Mouse (Mus musculus) kidney, embryonic 16.5 days (tissue): ENCODE data around the gene Ralgps1. TPM values are rescaled to one million over a fixed set of nuclear protein-coding genes. Genes with fewer than 3 reads are reported as not detected.

ENCODE experiments used
- ATAC-seq: fragments of 200-750 bp; cut with Nextera tagmentation; 2 replicates; pipeline ENCODE4 v1.8.0; 2017; ENCODE audit warnings: moderate TSS enrichment; ENCODE audit not compliant: low FRiP score, low TSS enrichment
- H3K27ac ChIP-seq: fragments of 300-500 bp; sonication (generic); 2 replicates; pipeline ENCODE4 v1.5.1; 2014; ENCODE audit warnings: low read length
- H3K27me3 ChIP-seq: fragments of 300-500 bp; sonication (generic); 2 replicates; pipeline ENCODE4 v1.6.1; 2014; ENCODE audit warnings: low read length, control low read depth, mixed read lengths; ENCODE audit not compliant: insufficient read depth
- H3K36me3 ChIP-seq: fragments of 300-500 bp; sonication (generic); 2 replicates; pipeline ENCODE4 v1.6.1; 2014; ENCODE audit warnings: low read length, control low read depth, mixed read lengths; ENCODE audit not compliant: insufficient read depth
- H3K4me1 ChIP-seq: fragments of 300-500 bp; sonication (generic); 2 replicates; pipeline ENCODE4 v1.6.1; 2014; ENCODE audit warnings: low read length, control low read depth, mixed read lengths; ENCODE audit not compliant: insufficient read depth
- H3K4me2 ChIP-seq: fragments of 300-500 bp; sonication (generic); replicated peaks from 2 replicates; pipeline ENCODE4 v1.6.1; 2014; ENCODE audit warnings: low read depth, low read length
- H3K4me3 ChIP-seq: fragments of 300-500 bp; sonication (generic); 2 replicates; pipeline ENCODE4 v1.5.1; 2014; ENCODE audit warnings: mild to moderate bottlenecking, low read length
- H3K9ac ChIP-seq: fragments of 300-500 bp; sonication (generic); replicated peaks from 2 replicates; pipeline ENCODE4 v1.6.1; 2014; ENCODE audit warnings: low read length
- H3K9me3 ChIP-seq: fragments of 300-500 bp; sonication (generic); 2 replicates; pipeline ENCODE4 v1.6.1; 2016; ENCODE audit warnings: low read length, control low read depth
- WGBS: fragments of 180-500 bp; shearing (Covaris S2); extraction: QIAGEN DNeasy Blood & Tissue Kit; methylation state at CpG from one replicate; pipeline ENCODE4 v1.1.7; 2014; 5-methylcytosine and 5-hydroxymethylcytosine counted together
- polyA plus RNA-seq: library from polyadenylated mRNA; unstranded; fragments of >200 nt; fragmentation: Nextera tagmentation; extraction: Ambion mirVana; gene quantifications from 2 replicates; pipeline ENCODE4 v1.2.1, GENCODE M21; 2015

Gene Ralgps1
- polyA plus RNA-seq, 1 experiment from 2014 or later: 5.2 TPM

DNA sequence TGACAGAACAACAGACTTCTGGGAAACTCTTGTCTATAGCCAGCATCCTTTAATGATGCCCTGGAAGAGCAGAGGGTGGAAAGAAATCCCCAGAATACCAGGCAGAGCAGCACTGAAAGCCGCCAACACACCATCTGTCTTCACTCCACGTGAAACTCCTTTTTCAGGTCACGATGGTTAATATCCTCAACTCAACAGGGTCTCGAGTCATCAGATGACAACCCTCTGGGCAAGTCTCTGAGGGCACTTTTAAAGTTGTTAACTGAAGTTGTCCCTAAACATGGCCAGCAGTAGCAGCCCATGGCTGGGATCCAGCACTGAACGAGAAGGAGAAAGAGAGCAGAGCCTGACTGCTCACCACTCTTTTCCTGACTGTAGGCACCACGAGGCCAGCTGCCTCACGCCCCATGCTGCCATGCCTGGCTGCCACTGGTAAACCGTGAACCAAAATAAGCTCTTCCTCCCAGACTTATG is 52.8 kb downstream of the Ralgps1 start:
- Histone ChIP-seq H3K4me3 (no peak overlapping the region), H3K27me3 (no peaks in the 10 kb centered on the region), H3K9ac (no peak overlapping the region), H3K9me3 (no peaks in the 10 kb centered on the region), H3K36me3 (no peaks in the 10 kb centered on the region), H3K4me1 (peaks cover 9% of the 10 kb centered on the region; the same call in 1 of the 2 replicates), H3K27ac (no peak overlapping the region), H3K4me2 (no peak overlapping the region)
- no peak for ATAC-seq
- WGBS: 59% methylated on average over 8 of the region's 8 CpGs

DNA sequence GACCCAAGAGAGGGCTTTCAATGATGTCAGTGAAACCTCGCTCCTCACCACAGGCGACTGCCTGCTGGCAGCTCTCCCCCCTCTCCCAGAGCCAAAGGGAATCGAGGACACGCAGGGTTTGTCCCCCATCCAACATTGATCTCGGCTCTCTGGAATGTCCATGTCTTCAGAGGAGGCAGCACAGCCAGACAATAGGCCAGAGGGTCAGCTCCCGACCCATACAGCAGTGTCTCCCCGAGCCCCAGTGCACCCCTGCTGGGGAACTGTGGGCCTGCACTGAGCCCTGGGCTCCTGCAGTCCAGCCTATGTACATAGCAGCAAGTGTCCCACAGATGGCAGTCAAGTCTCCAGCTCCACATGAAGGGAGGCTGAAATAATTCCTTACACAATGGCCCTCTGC is 54.8 kb downstream of the Ralgps1 start:
- H3K4me3 ChIP-seq: no peak overlapping the region
- H3K4me1 ChIP-seq: peaks cover 9% of the 10 kb centered on the region; the same call in 1 of the 2 replicates
- H3K4me2 ChIP-seq: no peak overlapping the region
- H3K27ac ChIP-seq: no peak overlapping the region
- H3K27me3 ChIP-seq: no peaks in the 10 kb centered on the region
- H3K9ac ChIP-seq: no peak overlapping the region
- H3K9me3 ChIP-seq: no peaks in the 10 kb centered on the region
- peak; percentile 94 for ATAC-seq
- WGBS: 31% methylated on average over 7 of the region's 7 CpGs
- H3K36me3 ChIP-seq: no peaks in the 10 kb centered on the region

DNA sequence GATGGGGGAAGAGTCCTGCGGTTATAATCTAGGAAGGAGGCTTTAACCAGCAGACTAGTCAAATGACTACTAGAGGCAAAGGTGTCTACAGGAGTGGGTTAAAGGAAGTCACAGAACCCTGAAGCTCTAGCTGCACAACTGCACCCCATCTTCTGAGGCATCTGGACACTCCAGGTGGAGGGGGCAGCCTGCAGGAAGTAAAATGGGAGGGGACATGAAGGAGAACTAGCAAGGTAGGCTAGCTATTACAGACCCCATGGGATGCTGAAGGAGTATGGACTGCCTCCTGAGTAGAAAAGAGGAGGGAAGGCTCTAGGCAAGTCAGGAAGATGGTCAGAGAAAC is 55.3 kb downstream of the Ralgps1 start:
- Histone ChIP-seq H3K4me1 (peaks cover 9% of the 10 kb centered on the region; the same call in 1 of the 2 replicates), H3K27me3 (no peaks in the 10 kb centered on the region), H3K9me3 (no peaks in the 10 kb centered on the region), H3K27ac (no peak overlapping the region), H3K9ac (no peak overlapping the region), H3K36me3 (no peaks in the 10 kb centered on the region), H3K4me3 (no peak overlapping the region), H3K4me2 (no peak overlapping the region)
- ATAC-seq: no peak
- 100% methylated on average over 1 of the region's 1 CpGs for WGBS

DNA sequence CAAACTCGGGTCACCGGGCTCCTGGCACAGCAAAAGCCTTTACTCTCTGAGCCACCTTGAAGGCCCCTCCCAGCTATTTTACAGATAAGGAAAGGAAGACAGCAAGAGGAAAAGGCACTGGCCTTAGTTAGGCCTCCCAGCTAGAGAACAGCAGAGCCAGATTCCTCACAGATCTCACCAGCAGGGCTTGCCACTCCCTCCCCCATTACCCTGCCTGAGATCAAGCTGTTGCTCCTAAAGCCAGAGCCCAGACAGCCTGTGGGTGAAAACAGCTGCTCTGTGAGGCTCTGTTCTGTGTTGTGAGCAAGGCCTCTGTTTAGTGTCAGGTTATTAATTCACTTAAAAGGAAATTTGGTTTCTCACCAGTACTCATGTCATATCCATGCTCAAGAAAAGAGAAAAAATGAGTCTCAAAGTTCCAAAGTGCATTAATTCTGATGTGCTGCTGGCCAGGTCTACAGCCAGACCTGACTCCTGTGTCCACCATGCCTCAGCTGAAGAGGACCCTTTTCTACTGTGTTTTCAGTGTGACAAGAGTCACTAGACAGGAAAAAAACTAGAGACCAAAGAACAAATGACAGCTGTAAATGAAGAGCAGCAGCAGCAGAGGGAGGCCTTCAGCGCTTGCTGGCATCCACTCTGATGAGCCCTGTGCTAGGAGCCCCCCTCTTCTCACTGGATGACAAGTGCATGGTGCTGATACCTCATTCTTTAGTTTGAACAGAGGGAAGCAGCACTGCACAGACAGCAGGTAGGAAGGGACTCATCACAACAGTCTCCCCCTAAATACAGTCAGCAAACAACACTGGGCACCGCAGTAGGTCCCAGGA is 55.8 kb downstream of the Ralgps1 start:
- H3K4me1 ChIP-seq: peaks cover 9% of the 10 kb centered on the region; the same call in 1 of the 2 replicates
- H3K27me3 ChIP-seq: no peaks in the 10 kb centered on the region
- no peaks in the 10 kb centered on the region for H3K36me3 ChIP-seq
- no peak overlapping the region for H3K4me3 ChIP-seq
- no peaks in the 10 kb centered on the region for H3K9me3 ChIP-seq
- H3K4me2 ChIP-seq: no peak overlapping the region
- no peak for ATAC-seq
- 80% methylated on average over 4 of the region's 4 CpGs for WGBS
- H3K27ac ChIP-seq: peak overlapping the region; percentile 25; the same call in 1 of the 2 replicates
- no peak overlapping the region for H3K9ac ChIP-seq

DNA sequence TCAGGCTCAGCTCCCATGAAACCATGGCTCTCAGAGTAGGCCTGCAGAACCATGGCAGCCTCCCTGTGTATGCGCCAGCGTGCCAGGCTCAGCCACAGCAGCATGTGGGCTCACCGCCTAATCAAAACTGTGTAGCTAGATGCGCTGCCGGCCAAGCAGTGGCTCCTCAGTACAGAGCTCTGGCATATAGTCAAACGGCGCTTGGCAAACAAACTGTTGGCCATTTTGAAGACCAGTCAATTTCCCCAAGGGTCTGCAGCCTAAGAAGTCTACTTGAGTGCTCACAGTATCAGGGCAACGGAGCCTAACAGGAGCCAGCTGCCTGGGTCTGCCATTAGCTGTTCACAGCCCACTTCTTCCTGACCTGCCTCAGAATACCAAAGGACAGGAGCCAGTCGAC is 61.9 kb downstream of the Ralgps1 start:
- ATAC-seq: no peak
- 85% methylated on average over 9 of the region's 9 CpGs for WGBS
- Histone ChIP-seq H3K9ac (no peak overlapping the region), H3K9me3 (no peaks in the 10 kb centered on the region), H3K27me3 (no peaks in the 10 kb centered on the region), H3K4me3 (no peak overlapping the region), H3K4me2 (no peak overlapping the region), H3K36me3 (peaks cover 4% of the 10 kb centered on the region; the same call in 1 of the 2 replicates), H3K27ac (no peak overlapping the region), H3K4me1 (no peaks in the 10 kb centered on the region)

DNA sequence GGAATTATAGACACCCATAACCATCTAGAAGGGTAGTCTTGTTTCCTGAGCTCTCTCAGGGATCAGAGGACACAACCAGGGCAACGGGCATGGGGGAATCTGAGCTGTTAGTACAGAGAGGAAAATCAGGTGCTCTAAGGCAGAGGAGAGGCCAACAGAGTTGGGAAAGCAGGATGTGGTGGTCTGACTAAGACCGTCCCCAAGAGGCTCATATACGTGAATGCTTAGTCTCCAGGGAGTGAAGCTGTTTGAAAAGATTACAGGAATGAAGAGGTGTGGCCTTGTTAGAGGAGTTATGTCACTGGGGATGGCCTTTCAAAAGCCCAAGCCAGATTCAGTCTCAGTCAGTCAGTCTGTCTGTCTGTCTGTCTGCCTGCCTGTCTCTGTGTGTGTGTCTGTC is 64.7 kb downstream of the Ralgps1 start:
- no peak overlapping the region for H3K4me3 ChIP-seq
- H3K9me3 ChIP-seq: no peaks in the 10 kb centered on the region
- WGBS: 79% methylated on average over 3 of the region's 3 CpGs
- H3K27me3 ChIP-seq: no peaks in the 10 kb centered on the region
- no peak for ATAC-seq
- 0 out of 2 replicates have a peak, but pooled peaks cover 3% of the 10 kb centered on the region for H3K4me1 ChIP-seq
- no peak overlapping the region for H3K27ac ChIP-seq
- H3K4me2 ChIP-seq: no peak overlapping the region
- no peak overlapping the region for H3K9ac ChIP-seq
- peaks cover 4% of the 10 kb centered on the region; the same call in 1 of the 2 replicates for H3K36me3 ChIP-seq

DNA sequence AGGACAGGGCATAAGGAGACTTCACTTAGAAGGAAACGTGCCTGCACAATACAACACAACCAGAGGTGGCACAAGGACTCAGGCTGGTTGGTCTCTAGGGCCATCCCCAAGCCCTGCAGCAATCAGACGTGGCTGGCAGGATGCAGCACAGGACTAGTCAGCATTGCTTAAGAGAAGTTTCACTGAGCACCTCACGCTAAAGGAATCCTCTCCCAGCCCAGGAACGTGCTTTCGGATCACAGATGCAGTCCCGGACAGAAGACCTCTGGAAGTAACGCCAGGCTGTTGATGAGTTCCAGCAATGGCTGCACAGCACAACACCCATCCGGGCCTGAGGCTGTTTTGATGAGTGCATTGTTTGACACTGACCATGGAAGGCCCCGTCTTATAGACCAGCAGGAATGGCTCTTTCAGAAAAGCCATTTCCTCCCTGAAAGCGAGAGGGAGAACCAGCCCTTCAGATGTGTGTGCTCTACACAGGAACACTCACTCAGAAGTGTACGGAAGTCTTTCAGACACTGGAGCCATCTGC is 67.8 kb downstream of the Ralgps1 start:
- Histone ChIP-seq H3K9me3 (no peaks in the 10 kb centered on the region), H3K36me3 (no peaks in the 10 kb centered on the region), H3K4me2 (no peak overlapping the region), H3K4me3 (no peak overlapping the region), H3K27ac (no peak overlapping the region), H3K9ac (no peak overlapping the region), H3K4me1 (0 out of 2 replicates have a peak, but pooled peaks cover 3% of the 10 kb centered on the region), H3K27me3 (no peaks in the 10 kb centered on the region)
- 75% methylated on average over 11 of the region's 11 CpGs for WGBS
- ATAC-seq: no peak

DNA sequence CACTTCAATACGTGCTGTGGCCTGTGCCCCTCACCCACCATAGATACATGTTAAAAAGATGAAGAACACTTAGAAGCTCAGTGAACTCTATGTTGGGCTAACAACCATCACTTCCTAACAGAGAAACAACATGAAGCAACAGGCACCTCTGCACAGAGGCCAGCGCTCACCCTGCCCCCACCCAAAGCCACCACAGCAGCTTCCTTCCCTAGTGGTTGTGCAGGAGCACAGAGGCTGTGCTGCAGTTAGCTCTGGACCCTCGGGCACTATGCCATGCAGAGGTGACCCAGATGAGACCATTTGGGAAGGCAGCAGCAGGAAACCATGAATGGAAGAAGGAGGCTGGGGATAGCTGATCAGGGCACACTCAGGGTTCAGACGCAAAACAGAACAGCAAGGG is 68.5 kb downstream of the Ralgps1 start:
- Histone ChIP-seq H3K36me3 (no peaks in the 10 kb centered on the region), H3K4me1 (0 out of 2 replicates have a peak, but pooled peaks cover 3% of the 10 kb centered on the region), H3K9ac (no peak overlapping the region), H3K4me3 (no peak overlapping the region), H3K27me3 (no peaks in the 10 kb centered on the region), H3K4me2 (no peak overlapping the region), H3K27ac (no peak overlapping the region), H3K9me3 (no peaks in the 10 kb centered on the region)
- WGBS: 75% methylated on average over 4 of the region's 4 CpGs
- ATAC-seq: no peak

DNA sequence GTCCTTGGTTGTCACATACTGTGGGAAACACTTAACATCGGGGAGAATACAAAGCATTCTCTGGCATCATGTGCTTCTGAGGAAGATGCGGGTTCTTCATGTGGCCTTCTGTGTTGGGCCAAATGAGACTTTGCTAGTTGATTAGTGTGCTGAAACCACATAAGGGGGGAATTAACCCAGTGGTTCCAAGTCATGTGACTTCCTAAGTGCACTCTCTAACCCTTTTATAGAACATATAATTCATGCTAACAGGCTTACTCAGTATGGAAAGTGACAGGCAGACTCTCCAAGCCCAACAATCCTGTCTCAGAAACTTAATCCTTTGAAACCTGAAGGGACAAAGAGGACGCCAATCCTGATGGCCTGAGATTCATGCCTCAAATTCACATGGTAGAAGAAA is 68.9 kb downstream of the Ralgps1 start:
- Histone ChIP-seq H3K9me3 (no peaks in the 10 kb centered on the region), H3K9ac (no peak overlapping the region), H3K4me1 (0 out of 2 replicates have a peak, but pooled peaks cover 3% of the 10 kb centered on the region), H3K4me2 (no peak overlapping the region), H3K27me3 (no peaks in the 10 kb centered on the region), H3K4me3 (no peak overlapping the region), H3K36me3 (no peaks in the 10 kb centered on the region), H3K27ac (no peak overlapping the region)
- 77% methylated on average over 3 of the region's 3 CpGs for WGBS
- no peak for ATAC-seq
